Mouse (Mus musculus) neural tube, embryonic 14.5 days (tissue): ENCODE measurements around the gene Cyp2b10. TPM values are rescaled to one million over a fixed set of nuclear protein-coding genes. Genes with fewer than 3 reads are reported as not detected.
"Not testable (repeated sequence)": the region's sequence is repeated elsewhere in the genome, so short reads cannot be mapped to it uniquely, and the experiment has no call there.

Experiments
- ATAC-seq: fragments of 200-750 bp; cut with Nextera tagmentation; 2 replicates; pipeline ENCODE4 v1.8.0; 2017; ENCODE audit warnings: low read depth, mild to moderate bottlenecking, moderate TSS enrichment, moderate library complexity
- H3K27ac ChIP-seq: fragments of 300-500 bp; sonication (generic); 2 replicates; pipeline ENCODE4 v1.5.1; 2014; ENCODE audit warnings: low read depth, mild to moderate bottlenecking, control low read depth, low read length, moderate library complexity, mixed read lengths
- H3K27me3 ChIP-seq: fragments of 300-500 bp; sonication (generic); 2 replicates; pipeline ENCODE4 v1.6.1; 2014; ENCODE audit warnings: low read length; ENCODE audit not compliant: control insufficient read depth, insufficient read depth
- H3K36me3 ChIP-seq: fragments of 300-500 bp; sonication (generic); 2 replicates; pipeline ENCODE4 v1.6.1; 2014; ENCODE audit warnings: low read length, mixed read lengths; ENCODE audit not compliant: control insufficient read depth, insufficient read depth
- H3K4me1 ChIP-seq: fragments of 300-500 bp; sonication (generic); 2 replicates; pipeline ENCODE4 v1.6.1; 2014; ENCODE audit warnings: low read length; ENCODE audit not compliant: control insufficient read depth, insufficient read depth
- H3K4me2 ChIP-seq: fragments of 300-500 bp; sonication (generic); 2 replicates; pipeline ENCODE4 v1.6.1; 2014; ENCODE audit warnings: mild to moderate bottlenecking, low read depth, low read length, control low read depth
- H3K4me3 ChIP-seq: fragments of 300-500 bp; sonication (generic); 2 replicates; pipeline ENCODE4 v1.5.1; 2014; ENCODE audit warnings: low read depth, low read length, control low read depth, mixed read lengths
- H3K9ac ChIP-seq: fragments of 300-500 bp; sonication (generic); replicated peaks from 2 replicates; pipeline ENCODE4 v1.6.1; 2014; ENCODE audit warnings: low read depth, mild to moderate bottlenecking, control low read depth, low read length, mixed read lengths
- H3K9me3 ChIP-seq: fragments of 300-500 bp; sonication (generic); 2 replicates; pipeline ENCODE4 v1.6.1; 2016; ENCODE audit warnings: low read length; ENCODE audit not compliant: control insufficient read depth
- WGBS: fragments of 180-500 bp; shearing (Covaris S2); extraction: QIAGEN DNeasy Blood & Tissue Kit; methylation state at CpG from one replicate; pipeline ENCODE4 v1.1.7; 2014; 5-methylcytosine and 5-hydroxymethylcytosine counted together
- polyA plus RNA-seq: library from polyadenylated mRNA; unstranded; fragments of >200 nt; fragmentation: Nextera tagmentation; extraction: Ambion mirVana; gene quantifications from 2 replicates; pipeline ENCODE4 v1.2.1, GENCODE M21; 2014

Cyp2b10 gene
- polyA plus RNA-seq, 1 experiment from 2014 or later = not detected

DNA sequence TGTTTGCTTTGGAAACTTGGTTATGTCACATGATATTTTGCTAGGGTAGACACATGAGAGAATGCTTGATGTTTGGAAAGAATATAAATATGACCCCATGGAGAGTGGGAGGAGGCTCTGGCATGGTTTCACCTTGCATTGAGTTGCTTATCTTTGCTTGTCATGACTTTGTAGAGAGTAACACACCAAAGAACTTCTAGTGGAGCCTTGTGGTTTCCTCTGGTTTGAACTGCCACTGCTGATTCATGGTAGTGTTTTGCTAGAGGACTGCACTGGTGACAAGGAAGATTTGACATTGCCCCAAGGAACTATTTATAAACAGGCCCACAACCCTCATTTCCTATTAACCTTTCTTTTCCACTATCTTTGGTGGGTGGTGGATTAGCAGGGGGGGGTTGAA is 24.8 kb upstream of the Cyp2b10 start:
- H3K4me1 ChIP-seq = no peaks in the 10 kb centered on the region
- no peaks in the 10 kb centered on the region for H3K9me3 ChIP-seq
- H3K9ac ChIP-seq = no peak overlapping the region
- no peaks in the 10 kb centered on the region for H3K36me3 ChIP-seq
- no peak overlapping the region for H3K4me3 ChIP-seq
- H3K4me2 ChIP-seq = no peak overlapping the region
- ATAC-seq = no peak
- H3K27me3 ChIP-seq = no peaks in the 10 kb centered on the region
- no peak overlapping the region for H3K27ac ChIP-seq

DNA sequence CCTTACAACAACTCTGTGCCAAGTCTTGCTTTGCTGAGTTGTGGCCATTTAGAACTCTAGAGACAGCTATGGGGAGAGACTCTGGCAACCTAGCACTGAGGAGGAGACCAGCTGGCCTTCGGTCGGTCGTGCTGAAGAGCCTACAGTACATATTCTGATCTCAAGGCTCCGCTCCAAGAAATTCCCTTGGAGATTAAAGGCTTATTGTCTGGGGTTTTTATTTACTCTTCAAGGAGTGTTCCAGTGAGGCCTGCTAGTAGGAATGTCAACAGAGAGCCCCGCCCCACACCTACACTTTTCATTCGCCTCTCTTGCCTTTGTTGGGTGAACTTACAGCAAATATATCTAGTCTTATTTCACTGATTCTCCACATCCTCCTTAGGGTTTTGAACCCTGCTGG is 18.7 kb upstream of the Cyp2b10 start:
- Histone ChIP-seq H3K36me3 (no peaks in the 10 kb centered on the region), H3K9me3 (no peaks in the 10 kb centered on the region), H3K4me3 (no peak overlapping the region), H3K27ac (no peak overlapping the region), H3K27me3 (no peaks in the 10 kb centered on the region), H3K4me1 (no peaks in the 10 kb centered on the region), H3K9ac (no peak overlapping the region), H3K4me2 (no peak overlapping the region)
- 66% methylated on average over 6 of the region's 6 CpGs for WGBS
- ATAC-seq = no peak

DNA sequence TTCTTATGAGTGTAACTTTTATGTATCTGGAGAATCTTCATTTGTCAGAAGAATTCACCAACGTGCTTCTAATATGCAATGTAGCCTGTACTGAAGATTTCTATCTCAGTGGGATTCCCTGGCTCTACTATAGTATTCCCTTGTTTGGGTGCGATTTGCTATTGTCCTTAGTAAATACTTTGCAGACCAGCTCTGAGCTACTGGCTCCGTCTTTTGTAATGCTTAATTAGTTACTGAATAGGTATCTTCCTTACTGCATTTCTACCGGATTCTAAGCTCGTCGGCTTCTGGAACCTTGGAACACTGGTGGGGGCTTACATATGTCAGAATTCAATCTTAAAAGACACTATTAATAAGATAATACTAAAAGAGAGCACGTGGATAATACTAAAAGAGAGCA is 16.7 kb upstream of the Cyp2b10 start:
- H3K27ac ChIP-seq, H3K4me1 ChIP-seq, H3K9me3 ChIP-seq, H3K36me3 ChIP-seq, H3K9ac ChIP-seq, ATAC-seq, H3K4me2 ChIP-seq, H3K4me3 ChIP-seq, H3K27me3 ChIP-seq: not testable (repeated sequence)
- 13% methylated on average over 7 of the region's 7 CpGs for WGBS

DNA sequence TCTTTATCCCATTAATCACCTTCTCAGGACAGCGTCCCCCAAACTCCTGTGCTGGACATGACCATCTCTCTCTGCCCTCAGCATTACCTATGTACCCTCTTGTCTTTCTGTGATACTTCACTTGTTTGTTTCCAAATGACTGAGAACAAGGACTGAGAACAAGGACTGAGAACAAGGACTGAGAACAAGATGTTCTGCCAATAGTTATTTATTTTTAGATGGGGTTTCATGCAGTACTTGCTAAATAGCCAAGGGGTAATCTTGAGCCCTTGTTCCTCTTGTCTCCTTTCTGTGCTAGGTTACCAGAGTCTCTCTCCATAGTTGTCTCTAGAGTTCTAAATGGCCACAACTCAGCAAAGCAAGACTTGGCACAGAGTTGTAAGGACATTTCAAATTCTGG is 13.1 kb upstream of the Cyp2b10 start:
- ATAC-seq = no peak
- WGBS = 87% methylated on average over 1 of the region's 1 CpGs

DNA sequence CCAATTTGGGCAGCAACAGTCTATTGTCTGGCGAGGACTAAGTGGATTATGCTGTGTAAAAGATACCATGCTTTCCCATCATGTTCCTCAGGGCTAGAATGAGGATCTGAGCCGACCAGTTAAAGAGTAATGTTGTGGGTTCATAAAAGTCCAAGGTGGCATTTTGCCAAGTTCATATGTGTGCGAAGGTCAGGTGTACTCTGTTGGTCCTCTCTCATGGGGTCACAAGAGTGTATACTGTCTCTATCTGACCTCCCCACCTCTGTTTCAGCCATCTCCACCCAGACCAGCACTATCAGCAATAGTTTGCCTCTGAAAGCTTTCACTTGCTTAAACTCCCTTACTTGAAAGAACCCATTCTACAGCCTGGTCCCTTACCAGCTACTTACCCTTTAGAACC is 9.7 kb upstream of the Cyp2b10 start:
- Histone ChIP-seq H3K4me2 (no peak overlapping the region), H3K9me3 (no peaks in the 10 kb centered on the region), H3K27me3 (no peaks in the 10 kb centered on the region), H3K4me1 (no peaks in the 10 kb centered on the region), H3K9ac (no peak overlapping the region), H3K27ac (no peak overlapping the region), H3K4me3 (no peak overlapping the region), H3K36me3 (no peaks in the 10 kb centered on the region)
- ATAC-seq = no peak
- 86% methylated on average over 3 of the region's 3 CpGs for WGBS

More for the DNA sequence above, 13.1 kb upstream of the Cyp2b10 start:
- no peak overlapping the region for H3K4me2 ChIP-seq
- H3K4me3 ChIP-seq = no peak overlapping the region
- no peaks in the 10 kb centered on the region for H3K36me3 ChIP-seq
- no peak overlapping the region for H3K27ac ChIP-seq
- no peaks in the 10 kb centered on the region for H3K4me1 ChIP-seq
- no peaks in the 10 kb centered on the region for H3K27me3 ChIP-seq
- H3K9ac ChIP-seq = no peak overlapping the region
- H3K9me3 ChIP-seq = no peaks in the 10 kb centered on the region

DNA sequence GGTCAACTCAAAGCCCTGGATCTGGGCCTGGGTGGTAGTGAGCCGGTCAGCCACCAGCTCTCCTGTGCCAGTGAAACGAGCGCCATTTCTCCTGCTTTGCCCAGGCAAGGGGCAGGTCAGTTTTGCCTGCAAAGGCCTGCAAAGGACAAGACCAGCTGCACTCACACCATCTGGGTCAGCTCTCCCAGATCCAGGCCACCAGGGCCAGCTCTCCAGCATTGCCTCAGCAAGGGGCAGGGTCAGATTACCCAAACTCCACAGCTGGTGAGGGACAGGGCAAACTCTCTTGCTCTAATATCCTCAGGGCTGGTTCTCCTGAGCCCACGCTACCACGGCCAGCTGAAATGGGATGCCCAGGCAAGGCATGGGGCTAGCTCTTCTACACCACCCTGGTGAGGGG is 4.3 kb upstream of the Cyp2b10 start:
- H3K4me1 ChIP-seq = no peaks in the 10 kb centered on the region
- H3K9ac ChIP-seq = no peak overlapping the region
- no peak overlapping the region for H3K27ac ChIP-seq
- H3K36me3 ChIP-seq = no peaks in the 10 kb centered on the region
- no peaks in the 10 kb centered on the region for H3K27me3 ChIP-seq
- no peaks in the 10 kb centered on the region; the same call in 1 of the 2 replicates for H3K9me3 ChIP-seq
- no peak overlapping the region for H3K4me3 ChIP-seq
- WGBS = 81% methylated on average over 5 of the region's 5 CpGs
- ATAC-seq = no peak
- H3K4me2 ChIP-seq = no peak overlapping the region

DNA sequence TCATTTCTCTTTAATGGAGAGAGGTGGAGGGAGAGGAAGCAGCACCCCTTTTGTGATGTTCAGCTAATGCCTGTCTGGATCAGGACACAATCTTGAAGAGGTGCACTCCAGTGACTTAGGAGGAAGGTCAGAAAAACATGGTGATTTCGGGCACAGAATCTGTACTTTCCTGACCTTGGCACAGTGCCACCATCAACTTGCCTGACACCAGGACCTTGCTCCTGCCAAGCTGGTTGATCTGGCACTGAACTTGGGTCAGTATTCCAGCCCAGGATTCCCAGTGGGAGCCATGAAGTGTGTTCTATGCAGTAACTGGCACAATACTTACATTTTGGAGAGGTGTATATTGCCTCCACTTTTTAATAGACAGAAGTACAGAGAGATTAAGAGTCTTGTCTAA is 2.3 kb upstream of the Cyp2b10 start:
- Histone ChIP-seq H3K4me3 (no peak overlapping the region), H3K9ac (no peak overlapping the region), H3K4me2 (no peak overlapping the region), H3K27ac (no peak overlapping the region), H3K36me3 (no peaks in the 10 kb centered on the region), H3K4me1 (no peaks in the 10 kb centered on the region), H3K27me3 (no peaks in the 10 kb centered on the region), H3K9me3 (no peaks in the 10 kb centered on the region; the same call in 1 of the 2 replicates)
- 73% methylated on average over 1 of the region's 1 CpGs for WGBS
- ATAC-seq = no peak

DNA sequence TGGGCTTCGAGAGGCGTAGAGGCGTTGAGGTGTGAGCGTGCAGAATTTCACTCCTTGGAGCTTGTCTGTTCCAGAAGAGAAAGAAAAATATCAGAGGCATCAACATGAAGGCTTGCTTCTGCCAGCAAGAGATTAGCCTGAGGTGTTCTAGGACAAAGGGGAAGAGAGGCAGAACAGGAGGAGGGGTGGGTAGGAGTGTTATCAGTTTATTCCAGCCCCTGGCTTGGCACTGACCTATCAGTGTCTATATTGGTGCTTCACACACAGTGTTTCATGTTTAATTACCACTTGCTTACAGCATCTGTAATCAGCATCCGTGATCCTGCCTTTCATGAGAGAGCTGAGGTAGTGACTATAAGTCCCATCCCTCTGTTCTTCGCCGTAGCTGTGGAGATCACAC is 644 bp downstream of the Cyp2b10 start:
- Histone ChIP-seq H3K4me1 (no peaks in the 10 kb centered on the region), H3K9me3 (no peaks in the 10 kb centered on the region; the same call in 1 of the 2 replicates)
- ATAC-seq = no peak

DNA sequence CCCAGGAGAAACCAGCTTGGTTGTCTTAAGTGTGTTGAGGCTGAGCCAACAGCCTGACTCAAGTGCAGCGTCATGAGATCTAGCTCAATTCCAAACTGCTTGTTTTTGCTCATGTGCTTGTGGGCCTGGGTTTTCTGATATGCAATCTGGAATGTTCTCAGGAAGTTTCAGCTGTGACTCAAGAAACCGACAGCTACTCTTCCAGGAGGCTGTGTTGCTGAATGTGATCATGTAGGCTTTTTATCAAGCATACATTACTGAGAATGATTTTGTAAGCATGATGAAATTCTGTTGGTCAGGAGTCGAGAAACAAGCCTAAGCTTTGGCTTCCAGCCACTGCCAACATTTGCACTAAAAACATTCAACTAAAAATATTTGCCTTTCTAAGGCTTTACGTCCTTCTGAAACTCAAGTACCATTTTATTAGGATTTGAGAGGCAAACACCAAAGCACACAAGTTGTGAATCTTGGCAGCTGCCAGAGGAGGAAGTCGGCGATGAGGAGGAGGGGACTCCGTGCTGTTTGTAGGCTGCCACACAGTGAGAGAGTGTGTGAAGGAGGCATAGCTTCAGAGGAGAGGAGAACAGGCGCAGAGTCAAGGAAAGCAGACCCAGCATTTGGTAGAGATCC is 4.8 kb downstream of the Cyp2b10 start:
- Histone ChIP-seq H3K4me1 (no peaks in the 10 kb centered on the region), H3K27me3 (no peaks in the 10 kb centered on the region), H3K4me2 (no peak overlapping the region), H3K36me3 (no peaks in the 10 kb centered on the region), H3K9ac (no peak overlapping the region), H3K27ac (no peak overlapping the region), H3K4me3 (no peak overlapping the region), H3K9me3 (no peaks in the 10 kb centered on the region)
- 73% methylated on average over 8 of the region's 8 CpGs for WGBS
- ATAC-seq = no peak

More for the DNA sequence above, 644 bp downstream of the Cyp2b10 start:
- no peak overlapping the region for H3K4me2 ChIP-seq
- no peak overlapping the region for H3K9ac ChIP-seq
- H3K27me3 ChIP-seq = no peaks in the 10 kb centered on the region
- 91% methylated on average over 7 of the region's 7 CpGs for WGBS
- no peak overlapping the region for H3K4me3 ChIP-seq
- H3K36me3 ChIP-seq = no peaks in the 10 kb centered on the region
- H3K27ac ChIP-seq = no peak overlapping the region
